In genomic region chr4:141576877-141577276, GRCm38 (mm10) we compare ENCODE assay signal across 19 mouse cellular contexts. TPM values are rescaled to one million over a fixed set of nuclear protein-coding genes. Genes with fewer than 3 reads are reported as not detected.
DNase-seq lines count a peak whose midpoint lies in the region; ATAC-seq and TF ChIP-seq lines count a peak whose summit lies in the region.
"Had no signal": no experiment of that assay in that cellular context is flagged by ENCODE, and none has a peak within 500 bp of the region (broad histone marks: within the 10 kb centered on the region; RNA-seq: fewer than 3 reads in every experiment).

No protein-coding gene starts in this region.

- H3K9ac ChIP-seq in lung, postnatal 0 days (replicated peaks; ENCODE audit: low read depth): no peak overlapping the region
- no peak overlapping the region for H3K9ac ChIP-seq in kidney, embryonic 15.5 days
- H3K9ac ChIP-seq: forebrain, embryonic 15.5 days; heart, embryonic 12.5 days; intestine, embryonic 15.5 days; liver, embryonic 13.5 days had no signal

- DNase-seq in gastrocnemius, adult 2 months: no peak
- no peak for DNase-seq in gastrocnemius, adult 18-20 months (ENCODE audit: low spot score)
- DNase-seq in lung, postnatal 0 days (ENCODE audit: low spot score): no peak
- DNase-seq in lung, postnatal 25 days (ENCODE audit: low spot score): no peak
- peak; percentile 89 for DNase-seq in ES-CJ7 (ENCODE audit: low read depth, low spot score)
- peak; percentile 43 for DNase-seq in induced T-regulatory cell, adult 2 months (ENCODE audit: low read depth)
- DNase-seq in layer of hippocampus, adult 2 months (ENCODE audit: low spot score in 2 of 2): no peak
- DNase-seq: adrenal gland, adult 8-10 months; cerebellum, postnatal 36 days; gastrocnemius, postnatal 14 days; liver, embryonic 13.5 days; midbrain, embryonic 14.5 days had no signal

- no peak overlapping the region for H3K4me3 ChIP-seq in gastrocnemius, adult 2 months
- no peak overlapping the region for H3K4me3 ChIP-seq in lung, postnatal 0 days (ENCODE audit: low read depth, low read length)
- no peak overlapping the region for H3K4me3 ChIP-seq in layer of hippocampus, adult 2 months
- no peak overlapping the region for H3K4me3 ChIP-seq in kidney, embryonic 15.5 days (replicated peaks)
- H3K4me3 ChIP-seq: forebrain, embryonic 15.5 days; heart, embryonic 12.5 days; intestine, embryonic 15.5 days; liver, embryonic 13.5 days had no signal

- no peaks in the 10 kb centered on the region for H3K9me3 ChIP-seq in lung, postnatal 0 days (ENCODE audit: low read length)
- H3K9me3 ChIP-seq in kidney, embryonic 15.5 days (replicated peaks): no peaks in the 10 kb centered on the region
- H3K9me3 ChIP-seq: forebrain, embryonic 15.5 days; heart, embryonic 12.5 days; intestine, embryonic 15.5 days had no signal

- no peaks in the 10 kb centered on the region for H3K27me3 ChIP-seq in lung, postnatal 0 days (replicated peaks; ENCODE audit: insufficient read depth, low read length)
- H3K27me3 ChIP-seq in kidney, embryonic 15.5 days: no peaks in the 10 kb centered on the region
- H3K27me3 ChIP-seq: forebrain, embryonic 15.5 days; heart, embryonic 12.5 days; intestine, embryonic 15.5 days had no signal

- no peak for TF ChIP-seq EP300 in lung, postnatal 0 days (IDR thresholded peaks at IDR 0.05)

- peaks cover 14% of the 10 kb centered on the region for H3K4me1 ChIP-seq in lung, postnatal 0 days (ENCODE audit: insufficient read depth, low read depth, low read length)
- peaks cover 26% of the 10 kb centered on the region for H3K4me1 ChIP-seq in kidney, embryonic 15.5 days

- 97% methylated on average over 7 of the region's 7 CpGs for WGBS in lung, postnatal 0 days
- WGBS in kidney, embryonic 15.5 days: 98% methylated on average over 7 of the region's 7 CpGs

- peak; percentile 6; the same call in 1 of the 2 replicates for TF ChIP-seq CTCF in gastrocnemius, adult 2 months (IDR thresholded peaks at IDR 0.05)
- TF ChIP-seq CTCF in lung, postnatal 0 days (IDR thresholded peaks at IDR 0.05): peak; percentile 41
- TF ChIP-seq CTCF in layer of hippocampus, adult 2 months (conservative IDR thresholded peaks at IDR 0.05): no peak; the same call in 1 of the 2 replicates

- intact Hi-C loops in gastrocnemius, adult 2 months (cut with DNase I): no loop called here

- H3K36me3 ChIP-seq in lung, postnatal 0 days (ENCODE audit: insufficient read depth, low read length): no peaks in the 10 kb centered on the region
- H3K36me3 ChIP-seq in kidney, embryonic 15.5 days: peaks cover 53% of the 10 kb centered on the region
- H3K36me3 ChIP-seq: forebrain, embryonic 15.5 days; liver, embryonic 13.5 days had no signal

- H3K4me2 ChIP-seq in lung, postnatal 0 days (replicated peaks; ENCODE audit: low read depth, low read length): no peak overlapping the region
- H3K4me2 ChIP-seq in kidney, embryonic 15.5 days: no peak overlapping the region
- H3K4me2 ChIP-seq: forebrain, embryonic 15.5 days; heart, embryonic 12.5 days; intestine, embryonic 15.5 days; liver, embryonic 13.5 days had no signal

- no peak overlapping the region for H3K27ac ChIP-seq in gastrocnemius, adult 2 months
- H3K27ac ChIP-seq in lung, postnatal 0 days (ENCODE audit: low read length): no peak overlapping the region
- H3K27ac ChIP-seq in layer of hippocampus, adult 2 months: no peak overlapping the region
- no peak overlapping the region for H3K27ac ChIP-seq in kidney, embryonic 15.5 days
- H3K27ac ChIP-seq: forebrain, embryonic 15.5 days; intestine, embryonic 15.5 days; liver, embryonic 13.5 days; macrophage had no signal

- ATAC-seq in lung, postnatal 0 days: no peak
- no peak for ATAC-seq in kidney, embryonic 15.5 days (replicated peaks; ENCODE audit: low FRiP score)
- ATAC-seq: forebrain, embryonic 15.5 days; intestine, embryonic 15.5 days had no signal

RNA-seq across cellular contexts. Expression of gene Fblim1, which starts 29.0 kb away (rescaled TPM):
- 1 to 10 TPM; 1.1 to 1.5 TPM for total RNA-seq in gastrocnemius, adult 2 months (2021)
- 1 to 10 TPM in 1 of 2 experiments, under 1 TPM in 1; 0.90 to 1.1 TPM for total RNA-seq in gastrocnemius, adult 18-20 months (2021)
- polyA plus RNA-seq in lung, postnatal 0 days (2015; fragmentation: Nextera tagmentation; extraction: Ambion mirVana): 52.3 and 57.5 TPM in 2 replicates
- total RNA-seq in layer of hippocampus, adult 2 months (2021): under 1 TPM; 0.47 to 0.90 TPM
- polyA plus RNA-seq in kidney, embryonic 15.5 days (2015; fragmentation: Nextera tagmentation; extraction: Ambion mirVana): 71.4 and 81.3 TPM in 2 replicates

RNA-seq across cellular contexts. Expression of gene Spen, which starts 38.5 kb away (rescaled TPM):
- 10 to 100 TPM; 23.3 to 25.1 TPM for total RNA-seq in gastrocnemius, adult 2 months (2021)
- 10 to 100 TPM; 21.4 to 21.9 TPM for total RNA-seq in gastrocnemius, adult 18-20 months (2021)
- 5.7 and 8.8 TPM in 2 replicates for polyA plus RNA-seq in lung, postnatal 0 days (2015; fragmentation: Nextera tagmentation; extraction: Ambion mirVana)
- total RNA-seq in layer of hippocampus, adult 2 months (2021): 10 to 100 TPM; 56.0 to 68.1 TPM
- 10.3 and 11.1 TPM in 2 replicates for polyA plus RNA-seq in kidney, embryonic 15.5 days (2015; fragmentation: Nextera tagmentation; extraction: Ambion mirVana)

RNA-seq across cellular contexts. Expression of gene Tmem82, which starts 41.6 kb away (rescaled TPM):
- total RNA-seq in gastrocnemius, adult 2 months (2021): 1 to 10 TPM in 1 of 2 experiments, under 1 TPM in 1; 0.61 to 3.2 TPM
- under 1 TPM; 0.55 to 0.62 TPM for total RNA-seq in gastrocnemius, adult 18-20 months (2021)
- 3.5 and 3.6 TPM in 2 replicates for polyA plus RNA-seq in lung, postnatal 0 days (2015; fragmentation: Nextera tagmentation; extraction: Ambion mirVana)
- under 1 TPM; 0.37 to 0.56 TPM for total RNA-seq in layer of hippocampus, adult 2 months (2021)
- 2.7 and 3.1 TPM in 2 replicates for polyA plus RNA-seq in kidney, embryonic 15.5 days (2015; fragmentation: Nextera tagmentation; extraction: Ambion mirVana)
- polyA plus RNA-seq: C2C12 had no signal

RNA-seq across cellular contexts. Expression of gene Slc25a34, which starts 46.7 kb away (rescaled TPM):
- total RNA-seq in gastrocnemius, adult 2 months (2021): 10 to 100 TPM; 10.3 to 26.9 TPM
- total RNA-seq in gastrocnemius, adult 18-20 months (2021): 10 to 100 TPM; 13.3 to 15.7 TPM
- polyA plus RNA-seq in lung, postnatal 0 days (2015; fragmentation: Nextera tagmentation; extraction: Ambion mirVana): 1.1 and 1.2 TPM in 2 replicates
- 1 to 10 TPM; 1.6 to 3.6 TPM for total RNA-seq in layer of hippocampus, adult 2 months (2021)
- 0.27 and 0.49 TPM in 2 replicates for polyA plus RNA-seq in kidney, embryonic 15.5 days (2015; fragmentation: Nextera tagmentation; extraction: Ambion mirVana)
- total RNA-seq: hematopoietic stem cell, adult 5-6 weeks had no signal

Comparison
In these comparisons a context has a peak if more than half of its experiments do, and no peak if none do; other contexts are left out.
1. DNase-seq: peak in ES-CJ7 (single experiment) and induced T-regulatory cell, adult 2 months (single experiment); none in gastrocnemius, adult 2 months (single experiment), gastrocnemius, adult 18-20 months (single experiment), lung, postnatal 0 days (single experiment), lung, postnatal 25 days (single experiment) and layer of hippocampus, adult 2 months (0 of 2).